Mouse (Mus musculus): ENCODE data around the gene Srgap3.

- TF ChIP-seq TAL1 (IDR thresholded peaks at IDR 0.05; ENCODE audit: low read length) (no peak), GATA1 (IDR thresholded peaks at IDR 0.05; ENCODE audit: low read length) (no peak)
Observed at GRCm38 (mm10) chr6:112713951-112714350, 233.1 kb downstream of the Srgap3 start.

All from erythroblast, embryonic 14.5 days (primary cell).